Mouse (Mus musculus): Measurements from ENCODE around the gene Rbm10.

- TF ChIP-seq CTCF (IDR thresholded peaks at IDR 0.05; ENCODE audit: low read depth, low read length) (no peak), POLR2A (IDR thresholded peaks at IDR 0.05; ENCODE audit: insufficient read depth, low read length) (no peak), EP300 (IDR thresholded peaks at IDR 0.05; ENCODE audit: insufficient read depth, low read depth, low read length) (no peak)
These were observed 75.3 kb downstream of the Rbm10 start for GRCm38 (mm10) chrX:20692616-20693015.

All from ES-Bruce4 (cell line).